Mouse (Mus musculus) cerebellum, adult 2 months (tissue): Measurements from ENCODE around the gene Emc10.

Experiments
- CTCF ChIP-seq: fragments of 200-500 bp; IDR thresholded peaks from 2 replicates; pipeline ENCODE4 v1.5.1; 2011; ENCODE audit warnings: low read depth, mild to moderate bottlenecking, control low read depth, low read length, moderate library complexity, borderline replicate concordance; ENCODE audit not compliant: insufficient read depth
- POLR2A ChIP-seq: fragments of 200-500 bp; IDR thresholded peaks from 2 replicates; pipeline ENCODE4 v1.6.1; 2011; ENCODE audit warnings: low read length, control low read depth, borderline replicate concordance; ENCODE audit not compliant: insufficient read depth

DNA sequence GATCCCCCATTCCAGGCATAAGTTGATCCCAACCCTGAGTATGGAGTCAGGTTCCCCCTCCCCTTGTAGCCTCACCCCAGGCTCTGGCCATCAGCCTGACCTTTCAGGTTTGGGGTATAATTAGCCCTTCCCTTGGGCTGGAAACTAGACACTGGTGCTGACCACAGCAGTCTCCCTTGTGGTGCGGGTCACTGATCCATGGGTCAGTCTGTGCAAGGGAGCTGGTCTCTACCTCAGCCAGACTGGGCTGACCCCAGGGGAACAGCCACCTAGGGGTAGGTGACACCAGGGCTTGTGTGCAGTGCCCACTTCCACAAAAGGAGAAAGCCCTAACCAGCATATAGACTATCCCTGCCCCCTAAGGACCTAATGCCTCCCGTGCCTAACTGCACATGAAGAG lies 26.7 kb upstream of the Emc10 start:
- TF ChIP-seq POLR2A (no peak), CTCF (no peak)
